8 mouse cellular contexts compared by ENCODE assay signal in the genomic region with DNA sequence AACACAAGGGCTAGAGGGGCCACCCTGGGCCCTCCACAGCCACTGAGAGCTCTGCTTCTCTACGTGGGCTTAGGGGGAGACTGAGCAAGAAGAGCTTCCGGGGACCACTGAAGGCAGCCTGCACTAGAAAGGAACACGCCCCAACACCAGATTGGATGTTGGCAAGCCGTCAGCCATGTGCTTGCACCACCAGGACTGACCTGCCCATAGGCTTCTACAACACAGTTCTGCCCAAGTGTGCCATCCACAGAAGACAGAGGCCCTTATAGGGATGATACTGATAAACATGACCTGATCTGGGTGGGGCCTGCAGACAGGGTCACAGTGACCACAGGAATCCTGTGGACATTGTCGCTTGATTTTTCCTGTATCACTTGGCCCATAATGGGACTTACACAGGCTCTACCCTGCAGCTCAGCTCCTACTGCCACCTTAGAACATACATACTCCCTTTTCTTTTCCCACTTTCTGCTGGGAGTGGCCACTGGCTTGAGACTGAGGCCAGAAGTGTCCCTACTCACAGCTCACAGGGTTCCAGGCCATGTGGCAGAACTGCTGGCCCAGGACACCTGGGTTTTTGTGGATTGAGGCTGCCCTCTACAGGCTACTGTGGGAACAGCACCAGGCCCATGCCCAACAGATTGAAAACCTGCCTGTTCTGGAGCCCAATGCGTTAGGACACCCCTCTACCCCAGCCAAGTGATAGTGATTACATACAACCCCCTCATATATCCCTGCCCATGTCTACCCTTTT. TPM values are rescaled to one million over a fixed set of nuclear protein-coding genes. Genes with fewer than 3 reads are reported as not detected.
DNase-seq lines count a peak whose midpoint lies in the region; ATAC-seq lines count a peak whose summit lies in the region.

No protein-coding gene starts in this region.

- no peak overlapping the region for H3K4me2 ChIP-seq in embryonic facial prominence, embryonic 11.5 days (ENCODE audit: low read depth, low read length)
- H3K4me2 ChIP-seq in heart, embryonic 13.5 days = no peak overlapping the region
- no peak overlapping the region for H3K4me2 ChIP-seq in liver, embryonic 16.5 days (ENCODE audit: low read depth, low read length)

- no peak for ATAC-seq in embryonic facial prominence, embryonic 11.5 days (replicated peaks; ENCODE audit: insufficient number of reproducible peaks, low FRiP score, low TSS enrichment, low read depth)
- ATAC-seq in heart, embryonic 13.5 days (ENCODE audit: extremely low read depth, insufficient number of reproducible peaks, low FRiP score, low TSS enrichment) = no peak
- ATAC-seq in liver, embryonic 16.5 days (ENCODE audit: low read depth) = no peak

- peaks cover 4% of the 10 kb centered on the region for H3K4me1 ChIP-seq in embryonic facial prominence, embryonic 11.5 days (ENCODE audit: control insufficient read depth, insufficient read depth, low read length)
- peaks cover 63% of the 10 kb centered on the region for H3K4me1 ChIP-seq in heart, embryonic 13.5 days
- H3K4me1 ChIP-seq in liver, embryonic 16.5 days (ENCODE audit: control insufficient read depth, low read depth, low read length) = peaks cover 49% of the 10 kb centered on the region

- no peaks in the 10 kb centered on the region for H3K9me3 ChIP-seq in embryonic facial prominence, embryonic 11.5 days (replicated peaks; ENCODE audit: control insufficient read depth, low read length)
- no peaks in the 10 kb centered on the region for H3K9me3 ChIP-seq in heart, embryonic 13.5 days
- H3K9me3 ChIP-seq in liver, embryonic 16.5 days (replicated peaks; ENCODE audit: control insufficient read depth, low read length) = peaks cover 32% of the 10 kb centered on the region

- H3K9ac ChIP-seq in embryonic facial prominence, embryonic 11.5 days (replicated peaks; ENCODE audit: low read length) = no peak overlapping the region
- 0 out of 2 replicates have a peak overlapping the region, but pooled peaks have one; percentile 19 for H3K9ac ChIP-seq in heart, embryonic 13.5 days
- H3K9ac ChIP-seq in liver, embryonic 16.5 days (ENCODE audit: low read depth, low read length) = no peak overlapping the region

- peaks cover 36% of the 10 kb centered on the region for H3K27me3 ChIP-seq in embryonic facial prominence, embryonic 11.5 days (ENCODE audit: control insufficient read depth, insufficient read depth, low read length)
- peaks cover 22% of the 10 kb centered on the region for H3K27me3 ChIP-seq in heart, embryonic 13.5 days (replicated peaks)
- H3K27me3 ChIP-seq in liver, embryonic 16.5 days (ENCODE audit: control insufficient read depth, insufficient read depth, low read depth, low read length) = no peaks in the 10 kb centered on the region

- peak; percentile 75 to 81 for DNase-seq in CD8-positive naive resting alpha-beta T cell, adult 2 months (ENCODE audit: low read depth in 2 of 2, low spot score in 2 of 2)
- peak; percentile 91 for DNase-seq in adrenal gland, postnatal 10 days
- DNase-seq in embryonic facial prominence, embryonic 11.5 days (ENCODE audit: low spot score) = peak; percentile 84
- peak; percentile 53 for DNase-seq in large intestine, adult 2 months (ENCODE audit: low read depth, low spot score)
- DNase-seq in ovary, postnatal 36 days (ENCODE audit: low spot score) = peak; percentile 83
- DNase-seq in thymus, postnatal 25 days = peak; percentile 87

- H3K36me3 ChIP-seq in embryonic facial prominence, embryonic 11.5 days (replicated peaks; ENCODE audit: control insufficient read depth, insufficient read depth, low read depth, low read length) = no peaks in the 10 kb centered on the region
- H3K36me3 ChIP-seq in heart, embryonic 13.5 days = peaks cover 78% of the 10 kb centered on the region
- H3K36me3 ChIP-seq in liver, embryonic 16.5 days (ENCODE audit: control insufficient read depth, insufficient read depth) = peaks cover 71% of the 10 kb centered on the region

- no peak overlapping the region for H3K4me3 ChIP-seq in embryonic facial prominence, embryonic 11.5 days (ENCODE audit: low read depth, low read length)
- no peak overlapping the region for H3K4me3 ChIP-seq in heart, embryonic 13.5 days
- no peak overlapping the region for H3K4me3 ChIP-seq in liver, embryonic 16.5 days (ENCODE audit: low read depth, low read length)

- 70% methylated on average over 6 of the region's 6 CpGs for WGBS in embryonic facial prominence, embryonic 11.5 days
- WGBS in heart, embryonic 13.5 days = 66% methylated on average over 6 of the region's 6 CpGs
- 62% methylated on average over 6 of the region's 6 CpGs for WGBS in large intestine, adult 2 months
- WGBS in liver, embryonic 16.5 days (ENCODE audit: insufficient replicate concordance) = 71% methylated on average over 6 of the region's 6 CpGs

- no peak overlapping the region for H3K27ac ChIP-seq in embryonic facial prominence, embryonic 11.5 days (replicated peaks; ENCODE audit: low read depth, low read length)
- peak overlapping the region; percentile 28; the same call in 1 of the 2 replicates for H3K27ac ChIP-seq in heart, embryonic 13.5 days (replicated peaks)
- 0 out of 2 replicates have a peak overlapping the region, but pooled peaks have one; percentile 10 for H3K27ac ChIP-seq in liver, embryonic 16.5 days (ENCODE audit: low read length)

RNA-seq across cellular contexts. Expression of gene Trhr2, which starts 27.6 kb away (rescaled TPM):
- total RNA-seq in adrenal gland, postnatal 10 days (2021) = not detected
- polyA plus RNA-seq in embryonic facial prominence, embryonic 11.5 days (2014; fragmentation: Nextera tagmentation; extraction: Ambion mirVana) = not detected in 2 replicates
- polyA plus RNA-seq in heart, embryonic 13.5 days (2015; fragmentation: Nextera tagmentation; extraction: Ambion mirVana) = not detected in 2 replicates
- not detected in 2 replicates for polyA plus RNA-seq in large intestine, adult 2 months (2012; rRNA removed)
- polyA plus RNA-seq in liver, embryonic 16.5 days (2015; fragmentation: Nextera tagmentation; extraction: Ambion mirVana) = not detected in 2 replicates

RNA-seq across cellular contexts. Expression of gene Zc3h18, which starts 43.5 kb away (rescaled TPM):
- 10 to 100 TPM; 36.2 to 37.7 TPM for total RNA-seq in adrenal gland, postnatal 10 days (2021)
- 39.3 and 40.1 TPM in 2 replicates for polyA plus RNA-seq in embryonic facial prominence, embryonic 11.5 days (2014; fragmentation: Nextera tagmentation; extraction: Ambion mirVana)
- polyA plus RNA-seq in heart, embryonic 13.5 days (2015; fragmentation: Nextera tagmentation; extraction: Ambion mirVana) = 30.4 and 31.1 TPM in 2 replicates
- polyA plus RNA-seq in large intestine, adult 2 months (2012; rRNA removed) = 18.6 and 29.6 TPM in 2 replicates
- polyA plus RNA-seq in liver, embryonic 16.5 days (2015; fragmentation: Nextera tagmentation; extraction: Ambion mirVana) = 17.8 and 19.0 TPM in 2 replicates

RNA-seq across cellular contexts. Expression of gene Zfpm1, which starts 51.0 kb away (rescaled TPM):
- total RNA-seq in adrenal gland, postnatal 10 days (2021) = 10 to 100 TPM; 27.2 to 29.0 TPM
- 1.5 and 1.8 TPM in 2 replicates for polyA plus RNA-seq in embryonic facial prominence, embryonic 11.5 days (2014; fragmentation: Nextera tagmentation; extraction: Ambion mirVana)
- 3.8 TPM in 2 replicates for polyA plus RNA-seq in heart, embryonic 13.5 days (2015; fragmentation: Nextera tagmentation; extraction: Ambion mirVana)
- 24.6 and 51.1 TPM in 2 replicates for polyA plus RNA-seq in large intestine, adult 2 months (2012; rRNA removed)
- 6.8 and 8.1 TPM in 2 replicates for polyA plus RNA-seq in liver, embryonic 16.5 days (2015; fragmentation: Nextera tagmentation; extraction: Ambion mirVana)
